Mouse (Mus musculus): ENCODE data around the gene Mbd4.

DNA sequence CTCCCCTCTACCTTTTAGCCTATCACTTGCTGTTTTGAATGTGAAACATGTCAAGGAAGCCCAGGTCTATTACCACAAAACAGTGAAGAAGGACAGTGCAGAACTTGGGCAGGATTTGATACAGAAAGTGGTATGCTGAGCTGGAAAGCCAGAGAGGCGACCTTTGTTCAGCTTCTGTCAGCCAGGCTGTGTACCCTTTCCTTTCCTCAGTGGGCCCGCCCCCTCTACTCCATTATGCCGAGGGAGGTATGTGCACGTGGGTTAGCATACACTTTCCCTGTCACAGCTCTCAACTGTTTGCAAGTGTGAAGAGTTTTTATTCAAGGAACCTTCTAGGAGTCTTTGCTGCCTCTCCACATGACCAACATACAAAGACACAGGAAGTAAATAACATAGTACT, 6.1 kb upstream of the Mbd4 start:
- TF ChIP-seq CTCF (IDR thresholded peaks at IDR 0.05; ENCODE audit: insufficient read depth, low read length): no peak
- no peak for TF ChIP-seq POLR2A (IDR thresholded peaks at IDR 0.05; ENCODE audit: borderline replicate concordance, extremely low read depth, low read depth, low read length)

Data from lung, adult 2 months (tissue).